Mouse (Mus musculus): ENCODE results near the gene Gm3448.

- TF ChIP-seq CTCF (IDR thresholded peaks at IDR 0.05; ENCODE audit: low read depth) = no peak
- TF ChIP-seq EP300 (IDR thresholded peaks at IDR 0.05; ENCODE audit: low read depth) = no peak
These were observed 87.9 kb downstream of the Gm3448 start for GRCm38 (mm10) chr17:14953452-14953851.
